Mouse (Mus musculus) heart, adult 2 months (tissue): Measurements from ENCODE around the gene Scn2b.

Source experiments
- CTCF ChIP-seq: fragments of 200-600 bp; IDR thresholded peaks from 2 replicates; pipeline ENCODE4 v1.8.1; 2022; ENCODE audit warnings: antibody characterized with exemption, mild to moderate bottlenecking, moderate library complexity
- POLR2A ChIP-seq: fragments of 200-500 bp; IDR thresholded peaks from 2 replicates; pipeline ENCODE4 v1.6.1; 2011; ENCODE audit warnings: mild to moderate bottlenecking, low read depth, low read length, control low read depth; ENCODE audit not compliant: insufficient read depth

GRCm38 (mm10) chr9:45130119-45130518 lies 12.5 kb downstream of the Scn2b start:
- TF ChIP-seq CTCF (no peak), POLR2A (no peak)
